Mouse (Mus musculus): ENCODE results near the gene Neu2. TPM values are rescaled to one million over a fixed set of nuclear protein-coding genes. Genes with fewer than 3 reads are reported as not detected.

The Neu2 gene
- polyA plus RNA-seq, 1 experiment, result not detected

DNA sequence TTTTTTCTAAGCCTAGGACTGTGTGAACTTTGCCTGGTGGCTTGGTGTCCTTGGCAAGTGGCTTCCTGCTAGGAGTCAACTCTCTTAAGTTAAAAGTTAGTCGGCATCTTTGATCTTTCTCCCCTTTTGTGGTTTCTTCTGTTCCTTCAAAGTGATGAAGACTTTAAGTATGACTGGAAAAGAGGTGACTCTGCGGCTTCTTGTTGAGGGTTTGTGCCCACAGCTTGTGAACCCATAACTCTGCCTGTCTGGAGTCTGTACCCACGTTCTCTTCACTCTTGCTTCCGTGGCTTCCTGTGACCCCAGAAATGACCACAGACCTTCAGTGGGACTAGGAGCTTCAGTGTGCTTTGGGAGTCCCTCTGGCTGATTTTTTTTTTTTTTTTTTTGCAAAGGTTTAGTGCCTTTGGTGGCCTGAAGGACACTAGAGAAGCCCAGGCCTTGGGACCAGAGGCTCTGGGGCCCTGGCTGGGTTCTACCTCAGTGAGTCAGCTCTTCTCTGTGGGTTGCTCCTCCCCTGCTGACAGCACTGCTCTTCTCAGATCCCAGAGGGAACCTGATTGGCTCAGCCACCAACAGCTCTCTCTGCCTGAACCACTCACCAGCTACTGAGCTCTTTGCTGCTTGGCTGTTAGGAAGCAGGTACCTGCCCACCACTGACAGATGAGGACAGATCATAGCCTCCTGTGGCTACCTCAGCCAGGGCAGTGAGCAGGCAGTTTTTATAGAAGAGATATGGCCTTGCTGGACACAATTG is 127.6 kb downstream of the Neu2 start:
- TF ChIP-seq GATA1 (IDR thresholded peaks at IDR 0.05; ENCODE audit: borderline replicate concordance, low read length) (no peak), FLI1 (IDR thresholded peaks at IDR 0.05; ENCODE audit: low read length) (no peak)
- H3K36me3 ChIP-seq (replicated peaks; ENCODE audit: low read length), result peaks cover 84% of the 10 kb centered on the region
- no peaks in the 10 kb centered on the region for H3K9me3 ChIP-seq
- H3K4me1 ChIP-seq, result peaks cover 98% of the 10 kb centered on the region
- peak overlapping the region; percentile 73 for H3K4me3 ChIP-seq (replicated peaks)
- H3K27me3 ChIP-seq (replicated peaks), result no peaks in the 10 kb centered on the region

DNA sequence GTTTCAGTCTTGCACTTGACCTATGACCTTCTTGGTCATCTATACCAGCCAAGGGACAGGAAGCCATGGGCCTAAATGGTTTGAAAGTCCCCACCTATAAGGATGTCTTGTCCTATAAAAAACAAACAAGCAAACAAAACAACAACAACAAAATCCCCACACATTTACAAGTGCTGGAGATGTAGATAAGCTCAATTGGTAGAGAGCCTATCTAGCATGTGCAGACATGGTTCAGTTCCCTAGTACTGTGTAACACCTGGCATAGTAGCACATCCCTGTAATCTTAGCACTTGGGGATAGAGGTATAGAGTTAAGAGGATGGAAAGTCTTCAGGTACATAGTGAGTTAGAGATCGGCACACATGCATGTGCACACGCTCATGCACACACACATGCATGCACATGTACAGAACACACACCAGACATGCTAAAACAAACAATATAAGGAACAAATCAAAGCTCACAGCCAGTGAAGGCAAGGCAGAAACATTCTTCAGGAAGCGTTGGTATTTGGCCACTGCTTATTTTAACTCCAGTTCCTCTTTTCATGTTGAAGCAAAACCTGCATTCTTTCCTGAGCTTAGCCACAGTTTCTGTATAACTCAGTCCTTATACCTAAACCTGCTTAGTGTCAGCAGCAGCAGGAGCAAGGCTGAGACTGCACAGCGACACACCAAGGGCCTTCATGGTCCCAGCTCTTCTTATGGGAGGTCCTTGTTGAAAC is 128.3 kb downstream of the Neu2 start:
- H3K27me3 ChIP-seq (replicated peaks), result no peaks in the 10 kb centered on the region
- H3K36me3 ChIP-seq (replicated peaks; ENCODE audit: low read length), result peaks cover 84% of the 10 kb centered on the region
- H3K9me3 ChIP-seq, result no peaks in the 10 kb centered on the region
- peak overlapping the region; percentile 76 for H3K4me3 ChIP-seq (replicated peaks)
- H3K4me1 ChIP-seq, result peaks cover 98% of the 10 kb centered on the region
- TF ChIP-seq GATA1 (IDR thresholded peaks at IDR 0.05; ENCODE audit: borderline replicate concordance, low read length), result no peak
- no peak for TF ChIP-seq FLI1 (IDR thresholded peaks at IDR 0.05; ENCODE audit: low read length)

DNA sequence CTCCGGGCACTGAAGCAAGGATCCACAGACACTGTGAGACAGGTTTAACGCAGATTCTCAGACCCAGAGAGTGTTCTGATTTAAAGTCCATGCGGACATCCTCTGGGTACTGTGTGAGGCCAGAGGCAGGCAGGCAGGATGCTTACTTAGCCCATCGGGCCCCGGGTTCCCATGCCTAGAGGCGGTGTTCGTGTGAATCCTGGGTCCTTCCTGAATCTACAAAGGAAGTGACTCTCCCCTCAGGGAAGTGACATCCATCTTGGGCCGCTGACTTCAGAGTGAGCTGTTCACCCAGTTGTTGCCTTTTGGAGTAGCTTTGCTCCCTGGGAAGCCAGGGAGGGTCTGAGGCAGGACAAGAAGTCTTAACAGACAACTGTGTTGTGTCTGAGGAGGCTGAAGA is 130.0 kb downstream of the Neu2 start:
- no peaks in the 10 kb centered on the region for H3K27me3 ChIP-seq (replicated peaks)

DNA sequence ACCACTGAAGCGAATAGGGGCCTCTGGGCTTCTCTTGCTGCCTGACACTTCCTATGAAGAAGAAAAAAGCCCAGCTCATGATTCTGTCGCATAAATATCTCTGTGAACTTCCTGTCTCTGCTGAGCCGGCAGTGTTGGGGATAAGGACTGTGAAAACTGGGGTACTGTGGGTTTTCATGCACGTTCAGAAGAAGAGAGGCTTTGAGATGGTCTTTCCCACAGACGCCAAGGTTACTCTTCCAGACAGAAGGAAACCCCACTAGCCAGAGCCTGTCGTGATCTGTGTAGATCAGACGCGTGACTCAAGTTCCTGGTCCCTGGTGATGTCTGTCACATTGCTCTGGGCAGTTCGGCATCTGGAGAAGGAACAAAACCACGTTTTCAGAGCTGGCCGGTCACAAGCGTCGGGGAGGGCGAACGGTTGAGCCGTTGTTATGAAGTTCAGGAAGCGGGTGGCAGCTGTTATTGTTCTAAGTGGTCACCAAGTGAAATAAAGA is 130.5 kb downstream of the Neu2 start:
- H3K36me3 ChIP-seq (replicated peaks; ENCODE audit: low read length), result peaks cover 85% of the 10 kb centered on the region
- H3K9me3 ChIP-seq, result no peaks in the 10 kb centered on the region
- H3K4me1 ChIP-seq, result peaks cover 100% of the 10 kb centered on the region
- TF ChIP-seq FLI1 (IDR thresholded peaks at IDR 0.05; ENCODE audit: low read length) (peak; percentile 33; the same call in 1 of the 2 replicates), GATA1 (IDR thresholded peaks at IDR 0.05; ENCODE audit: borderline replicate concordance, low read length) (no peak)
- peak overlapping the region; percentile 88 for H3K4me3 ChIP-seq (replicated peaks)
- H3K27me3 ChIP-seq (replicated peaks), result no peaks in the 10 kb centered on the region

More for the DNA sequence above, 130.0 kb downstream of the Neu2 start:
- no peaks in the 10 kb centered on the region for H3K9me3 ChIP-seq
- peaks cover 100% of the 10 kb centered on the region for H3K4me1 ChIP-seq
- no peak for TF ChIP-seq FLI1 (IDR thresholded peaks at IDR 0.05; ENCODE audit: low read length)
- no peak for TF ChIP-seq GATA1 (IDR thresholded peaks at IDR 0.05; ENCODE audit: borderline replicate concordance, low read length)
- peaks cover 86% of the 10 kb centered on the region for H3K36me3 ChIP-seq (replicated peaks; ENCODE audit: low read length)
- H3K4me3 ChIP-seq (replicated peaks), result peak overlapping the region; percentile 88

DNA sequence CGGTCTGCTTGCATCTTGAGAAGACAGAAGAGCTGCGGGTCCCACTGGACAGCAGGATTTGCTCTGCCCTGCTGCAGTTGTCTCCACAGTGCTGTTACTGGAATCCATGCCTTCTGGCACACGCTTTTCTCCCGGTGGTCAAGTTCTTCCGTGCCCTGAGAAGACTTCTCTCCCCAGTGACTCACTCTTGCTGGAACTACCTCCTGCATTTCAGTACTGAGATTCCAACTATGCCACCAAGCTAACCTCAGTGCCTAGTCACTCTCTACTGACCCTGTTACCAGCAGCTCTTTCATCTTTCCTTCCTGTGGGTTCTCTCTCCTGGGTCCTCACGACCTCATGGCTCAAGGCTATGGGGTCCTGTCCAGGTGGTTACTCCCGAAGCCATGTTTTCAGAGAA is 133.3 kb downstream of the Neu2 start:
- no peaks in the 10 kb centered on the region for H3K9me3 ChIP-seq
- H3K4me1 ChIP-seq, result peaks cover 100% of the 10 kb centered on the region
- H3K27me3 ChIP-seq (replicated peaks), result no peaks in the 10 kb centered on the region
- TF ChIP-seq GATA1 (IDR thresholded peaks at IDR 0.05; ENCODE audit: borderline replicate concordance, low read length) (no peak), FLI1 (IDR thresholded peaks at IDR 0.05; ENCODE audit: low read length) (no peak)
- H3K4me3 ChIP-seq (replicated peaks), result no peak overlapping the region
- H3K36me3 ChIP-seq (replicated peaks; ENCODE audit: low read length), result peaks cover 81% of the 10 kb centered on the region

DNA sequence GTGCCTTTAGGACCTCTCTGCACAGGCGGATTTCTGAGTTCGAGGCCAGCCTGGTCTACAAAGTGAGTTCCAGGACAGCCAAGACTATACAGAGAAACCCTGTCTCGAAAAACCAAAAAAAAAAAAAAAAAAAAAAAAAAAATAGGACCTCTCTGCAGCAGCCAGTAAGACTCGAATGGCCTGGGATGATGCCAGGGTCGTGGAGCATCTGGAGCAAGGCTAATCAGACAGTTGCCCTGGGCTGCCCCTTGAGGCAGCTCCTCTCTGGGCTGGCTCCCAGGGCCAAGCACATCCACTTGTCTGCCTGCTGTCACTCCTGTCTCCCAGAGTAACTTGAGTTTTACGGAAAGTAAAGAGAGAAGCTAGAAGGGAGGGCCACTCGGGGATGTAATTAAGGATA is 135.4 kb downstream of the Neu2 start:
- Histone ChIP-seq H3K36me3 (replicated peaks; ENCODE audit: low read length) (peaks cover 79% of the 10 kb centered on the region), H3K4me1 (peaks cover 100% of the 10 kb centered on the region), H3K27me3 (replicated peaks) (no peaks in the 10 kb centered on the region)

DNA sequence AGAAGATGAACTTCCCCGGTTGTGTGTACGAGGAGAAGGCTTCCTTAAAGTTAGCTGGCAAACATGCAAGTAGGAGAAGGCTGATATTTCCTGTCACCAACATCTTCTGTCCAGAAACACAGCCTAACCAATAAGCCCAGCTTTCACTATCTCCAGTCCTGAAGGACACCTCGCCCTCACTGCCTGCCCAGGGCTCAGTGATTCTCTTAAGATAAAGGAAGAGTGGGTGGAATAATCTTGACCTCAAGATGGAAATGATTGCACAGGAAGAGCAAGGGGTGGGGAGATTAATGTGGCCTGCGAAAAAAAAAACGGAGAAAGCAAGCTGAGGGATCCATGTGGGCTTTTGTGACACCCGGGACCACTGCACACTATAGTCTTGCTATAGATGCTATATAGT is 136.1 kb downstream of the Neu2 start:
- no peak for TF ChIP-seq FLI1 (IDR thresholded peaks at IDR 0.05; ENCODE audit: low read length)
- TF ChIP-seq GATA1 (IDR thresholded peaks at IDR 0.05; ENCODE audit: borderline replicate concordance, low read length), result no peak
- peaks cover 85% of the 10 kb centered on the region for H3K36me3 ChIP-seq (replicated peaks; ENCODE audit: low read length)
- H3K4me1 ChIP-seq, result peaks cover 100% of the 10 kb centered on the region
- H3K27me3 ChIP-seq (replicated peaks), result no peaks in the 10 kb centered on the region
- peak overlapping the region; percentile 9 for H3K4me3 ChIP-seq (replicated peaks)
- H3K9me3 ChIP-seq, result no peaks in the 10 kb centered on the region

More for the DNA sequence above, 135.4 kb downstream of the Neu2 start:
- Histone ChIP-seq H3K9me3 (no peaks in the 10 kb centered on the region), H3K4me3 (replicated peaks) (no peak overlapping the region)
- TF ChIP-seq GATA1 (IDR thresholded peaks at IDR 0.05; ENCODE audit: borderline replicate concordance, low read length) (no peak), FLI1 (IDR thresholded peaks at IDR 0.05; ENCODE audit: low read length) (no peak)

Other genes starting within 250 kb of the Neu2 start
- gene Efhd1, start 245.5 kb upstream of the Neu2 start, polyA plus RNA-seq (2012; ENCODE audit: insufficient read depth, low replicate concordance), result 0.10 TPM in 1 of 2 replicates, not detected in the other
- 4.7 and 10.4 TPM in 2 replicates for gene Gigyf2, start 182.9 kb upstream of the Neu2 start, polyA plus RNA-seq (2012; ENCODE audit: insufficient read depth, low replicate concordance)
- not detected in 2 replicates for gene Kcnj13, start 115.2 kb upstream of the Neu2 start, polyA plus RNA-seq (2012; ENCODE audit: insufficient read depth, low replicate concordance)
- gene Snorc, start 39.6 kb upstream of the Neu2 start, polyA plus RNA-seq (2012; ENCODE audit: insufficient read depth, low replicate concordance), result not detected in 2 replicates
- gene Ngef, start 64.0 kb downstream of the Neu2 start, polyA plus RNA-seq (2012; ENCODE audit: insufficient read depth, low replicate concordance), result not detected in 2 replicates
- gene Inpp5d, start 110.4 kb downstream of the Neu2 start, polyA plus RNA-seq (2012; ENCODE audit: insufficient read depth, low replicate concordance), result 107 and 189 TPM in 2 replicates
- gene Atg16l1, start 246.0 kb downstream of the Neu2 start, polyA plus RNA-seq (2012; ENCODE audit: insufficient read depth, low replicate concordance), result 5.5 TPM in 1 of 2 replicates, not detected in the other